Mouse (Mus musculus) kidney, adult 8-10 months (tissue): ENCODE measurements around the gene Ints14.
"Not testable (repeated sequence)": the region's sequence is repeated elsewhere in the genome, so short reads cannot be mapped to it uniquely, and the experiment has no call there.

Source experiments
- DNase-seq, 2 experiments: peaks; one replicate each; pipeline ENCODE4 v3.0.0; 2022

Gene Ints14

GRCm38 (mm10) chr9:65020991-65021886 is 60.5 kb downstream of the Ints14 start, which contains the start of gene Hacd3:
TSS of gene Hacd3 (minus strand) at chr9:65021693.
- peak; percentile 83 to 88 for DNase-seq

GRCm38 (mm10) chr9:65021887-65022579 is 61.3 kb downstream of the Ints14 start:
- DNase-seq, result no peak

GRCm38 (mm10) chr9:65022580-65023135 is 62.0 kb downstream of the Ints14 start:
- DNase-seq, result no peak

GRCm38 (mm10) chr9:65023447-65023846 is 62.7 kb downstream of the Ints14 start:
- no peak for DNase-seq

- DNase-seq, result no peak
These were observed 66.5 kb downstream of the Ints14 start for GRCm38 (mm10) chr9:65027241-65027640.

- no peak for DNase-seq
These were observed 67.6 kb downstream of the Ints14 start for GRCm38 (mm10) chr9:65028313-65028712.

- DNase-seq, result not testable (repeated sequence)
These were observed 70.7 kb downstream of the Ints14 start for GRCm38 (mm10) chr9:65031355-65031754.

- DNase-seq, result no peak
These were observed 71.2 kb downstream of the Ints14 start for GRCm38 (mm10) chr9:65031894-65032268.

GRCm38 (mm10) chr9:65032269-65033108 is 71.8 kb downstream of the Ints14 start, which contains the start of gene Dpp8:
TSS of gene Dpp8 (plus strand) at chr9:65032414.
- DNase-seq, result peak; percentile 92 to 95

- peak; percentile 49 to 52 for DNase-seq
These were observed 75.8 kb downstream of the Ints14 start for GRCm38 (mm10) chr9:65036456-65036855.
